Mouse (Mus musculus) CD4-positive, CD25-positive, alpha-beta regulatory T cell, adult 2 months (primary cell): ENCODE results near the gene Dcaf1.

Experiments used
- DNase-seq: peaks from one replicate; pipeline ENCODE4 v3.0.0-alpha.2; 2012; ENCODE audit warnings: low read depth, low spot score

The Dcaf1 gene

GRCm38 (mm10) chr9:106821618-106822380, at the start of gene Dcaf1:
TSS of gene Dcaf1 (plus strand) at chr9:106821874.
- DNase-seq = peak; percentile 99

DNA sequence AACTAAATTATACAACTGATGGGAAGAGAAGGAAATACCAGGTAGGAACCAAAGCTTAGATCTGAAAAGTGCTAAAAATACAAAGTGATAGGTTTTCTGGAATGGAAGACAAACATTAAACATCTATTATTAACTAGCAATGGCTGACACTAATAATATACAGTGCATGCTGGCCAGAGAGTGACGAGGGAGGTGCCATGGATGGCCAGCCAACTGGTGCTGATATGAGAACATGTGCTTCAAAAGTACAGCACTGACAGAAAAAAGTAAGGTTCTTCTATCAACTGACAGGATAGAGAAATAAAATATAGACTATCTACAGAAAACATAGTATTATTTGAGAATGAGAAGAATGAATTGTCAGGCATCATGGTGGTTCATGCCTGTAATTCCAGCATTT, 45.6 kb upstream of the Dcaf1 start:
- no peak for DNase-seq

- DNase-seq = no peak
Measured at GRCm38 (mm10) chr9:106777423-106777822, 44.3 kb upstream of the Dcaf1 start.

- DNase-seq = no peak
Measured at GRCm38 (mm10) chr9:106778319-106778718, 43.4 kb upstream of the Dcaf1 start.

DNA sequence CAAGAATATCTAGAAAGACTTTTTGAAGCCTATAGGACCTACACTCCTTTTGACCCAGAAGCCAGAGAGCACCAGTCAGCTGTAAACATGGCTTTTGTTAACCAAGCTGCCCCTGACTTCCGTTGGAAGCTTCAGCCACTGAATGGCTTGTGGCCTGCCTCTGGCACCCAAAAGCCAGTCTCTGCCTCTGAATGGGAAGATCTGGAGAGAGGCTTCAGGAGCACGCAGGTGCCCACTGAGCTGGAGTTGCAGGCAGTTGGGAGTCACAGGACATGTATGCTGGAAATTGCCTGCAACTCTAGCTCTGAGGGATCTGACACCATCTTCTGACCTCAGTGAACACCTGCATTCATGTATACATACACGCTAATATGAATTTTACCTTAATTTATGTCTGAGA, 41.6 kb upstream of the Dcaf1 start:
- no peak for DNase-seq

DNA sequence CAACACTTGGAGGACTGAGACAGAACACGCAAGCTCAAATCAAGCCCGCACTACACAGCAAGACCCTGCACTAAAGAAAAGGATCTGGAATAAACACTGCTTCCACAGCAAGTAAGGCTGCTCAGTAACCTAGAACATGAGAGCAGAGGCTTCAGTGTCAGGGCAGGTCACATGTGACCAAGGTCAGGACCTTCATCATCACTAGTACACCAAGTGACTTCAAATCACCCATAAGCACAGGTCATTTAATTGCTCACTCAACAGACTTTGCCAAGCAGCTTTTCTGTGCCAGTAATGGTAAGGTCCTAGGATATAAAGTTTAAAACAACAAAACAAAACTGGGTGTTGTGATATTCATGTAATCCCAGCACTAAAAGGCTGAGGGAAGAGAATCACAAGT, 38.1 kb upstream of the Dcaf1 start:
- DNase-seq = no peak

DNA sequence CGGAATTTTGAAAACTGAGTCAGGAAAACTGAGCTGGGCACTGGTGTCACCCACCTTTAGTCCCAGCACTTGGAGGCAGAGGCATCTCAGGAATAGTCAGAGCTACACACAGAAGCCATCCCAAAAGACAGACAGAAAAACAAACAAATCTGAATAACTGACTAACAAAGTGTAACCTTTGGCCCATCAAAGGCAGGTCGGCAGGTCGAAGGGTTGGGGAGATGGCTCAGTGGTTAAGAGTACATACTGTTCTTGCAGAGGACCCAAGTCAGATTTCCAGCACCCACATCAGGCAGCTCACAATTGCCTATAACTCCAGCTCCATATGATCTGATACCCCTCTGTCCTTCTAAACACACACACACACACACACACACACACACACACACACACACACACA, 36.5 kb upstream of the Dcaf1 start:
- DNase-seq = no peak

DNA sequence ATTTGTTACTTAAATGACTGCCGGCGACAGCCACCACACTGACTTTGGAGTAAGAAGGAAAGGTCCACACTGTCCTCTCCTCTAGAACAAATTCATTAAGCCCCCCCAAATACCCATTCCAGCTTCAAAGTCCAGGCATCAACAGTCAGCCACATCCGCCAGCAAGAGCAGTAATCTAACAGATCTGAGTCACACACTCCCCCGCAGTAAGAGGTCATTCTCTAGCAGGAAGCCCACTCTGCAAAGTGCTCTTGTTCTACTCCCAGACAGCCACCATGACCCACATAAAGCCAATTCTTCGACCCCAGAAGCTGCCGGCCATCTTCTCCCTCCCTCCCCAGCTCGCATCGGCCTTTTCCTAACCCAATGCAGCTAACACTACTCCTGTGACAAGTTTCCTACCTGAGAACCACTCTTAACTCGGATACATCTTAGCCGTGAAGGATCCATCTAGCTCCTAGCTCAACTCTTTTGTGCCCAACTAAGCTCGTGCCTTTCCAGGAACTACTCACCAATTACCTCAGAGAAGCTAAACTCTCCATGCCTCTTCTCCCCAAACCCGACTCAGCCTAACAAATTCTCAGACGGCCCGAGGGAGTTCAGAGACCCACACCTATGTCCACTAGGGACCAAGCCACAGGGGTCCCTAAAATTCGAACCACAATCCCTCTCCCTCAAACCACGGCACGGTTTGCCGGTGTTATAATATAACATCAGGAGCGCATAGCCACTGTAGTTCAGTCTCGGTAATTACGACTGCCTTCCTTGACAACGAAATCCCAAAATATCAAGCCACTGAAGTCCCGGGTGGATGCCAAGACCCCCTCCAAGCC, 33.5 kb upstream of the Dcaf1 start:
- DNase-seq = peak; percentile 30

DNA sequence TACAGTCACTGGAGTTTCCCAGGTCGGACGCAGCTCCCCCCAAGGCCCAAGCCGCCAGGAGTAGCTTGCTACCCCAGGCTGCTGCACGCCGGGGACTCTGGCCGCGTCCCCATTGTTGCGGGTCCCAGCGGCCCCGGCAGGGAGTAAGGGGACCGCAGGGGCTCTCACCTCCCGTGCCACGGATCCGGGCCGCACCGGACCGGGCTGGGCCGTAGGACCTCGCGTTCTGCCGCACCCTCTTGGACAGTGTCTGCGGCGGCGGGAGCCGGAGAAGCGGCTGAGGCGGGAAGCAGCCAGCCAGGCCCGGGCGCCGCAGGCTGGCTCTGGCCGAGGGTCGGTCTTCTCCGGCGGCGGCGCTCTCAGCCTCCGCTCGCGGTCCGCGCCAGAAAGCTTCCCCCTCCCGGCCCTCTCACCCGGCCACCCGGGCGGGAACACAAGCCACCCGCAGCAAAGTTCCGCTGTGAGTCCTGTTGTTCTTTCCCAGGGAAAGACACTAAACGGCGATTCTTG, 32.8 kb upstream of the Dcaf1 start, which contains the start of gene Rad54l2:
TSS of gene Rad54l2 (minus strand) at position 383 of the 510 bp plus-strand sequence.
- peak; percentile 87 for DNase-seq

DNA sequence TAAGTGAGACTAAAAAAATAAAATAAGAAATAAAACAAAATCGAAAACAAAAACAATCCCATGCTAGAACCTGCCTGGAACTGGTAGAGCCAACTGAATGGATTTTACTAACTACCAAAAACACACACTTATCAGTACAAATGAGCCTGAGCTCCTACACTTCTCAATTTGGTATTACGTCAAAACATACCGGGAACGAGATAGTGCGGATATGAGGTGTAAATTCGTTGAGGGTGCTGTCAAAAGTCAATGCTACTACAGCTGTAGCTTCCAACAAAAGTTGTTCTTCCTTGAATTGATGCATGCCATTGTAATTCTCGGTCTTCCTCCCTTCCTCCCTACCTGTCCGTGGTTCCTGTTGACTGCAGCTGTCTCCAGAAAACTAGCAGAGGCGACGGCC, 32.3 kb upstream of the Dcaf1 start:
- DNase-seq = no peak

GRCm38 (mm10) chr9:106790831-106791230, 30.8 kb upstream of the Dcaf1 start:
- no peak for DNase-seq

DNA sequence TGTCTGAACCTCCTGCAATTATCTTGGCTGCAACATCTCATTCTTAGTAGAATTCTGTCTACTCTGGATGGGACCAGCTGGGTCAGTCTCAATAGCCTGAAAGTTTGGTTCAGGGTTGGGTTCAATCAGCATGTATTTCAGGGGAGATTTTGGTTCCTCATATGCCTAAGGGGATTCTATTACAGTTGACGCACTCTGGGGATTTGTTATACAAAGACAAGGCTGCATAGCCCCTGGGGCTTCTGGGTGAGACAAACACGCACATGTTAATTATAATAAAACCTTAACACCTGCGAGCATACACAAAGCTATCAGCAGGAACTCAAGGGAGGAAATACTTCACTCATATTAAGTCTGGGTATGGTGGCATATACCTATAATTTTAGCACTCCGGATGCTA, 15.2 kb upstream of the Dcaf1 start:
- DNase-seq = no peak

GRCm38 (mm10) chr9:106818191-106818590, 3.5 kb upstream of the Dcaf1 start:
- no peak for DNase-seq

- peak; percentile 42 for DNase-seq
Measured at GRCm38 (mm10) chr9:106819201-106819600, 2.5 kb upstream of the Dcaf1 start.

DNA sequence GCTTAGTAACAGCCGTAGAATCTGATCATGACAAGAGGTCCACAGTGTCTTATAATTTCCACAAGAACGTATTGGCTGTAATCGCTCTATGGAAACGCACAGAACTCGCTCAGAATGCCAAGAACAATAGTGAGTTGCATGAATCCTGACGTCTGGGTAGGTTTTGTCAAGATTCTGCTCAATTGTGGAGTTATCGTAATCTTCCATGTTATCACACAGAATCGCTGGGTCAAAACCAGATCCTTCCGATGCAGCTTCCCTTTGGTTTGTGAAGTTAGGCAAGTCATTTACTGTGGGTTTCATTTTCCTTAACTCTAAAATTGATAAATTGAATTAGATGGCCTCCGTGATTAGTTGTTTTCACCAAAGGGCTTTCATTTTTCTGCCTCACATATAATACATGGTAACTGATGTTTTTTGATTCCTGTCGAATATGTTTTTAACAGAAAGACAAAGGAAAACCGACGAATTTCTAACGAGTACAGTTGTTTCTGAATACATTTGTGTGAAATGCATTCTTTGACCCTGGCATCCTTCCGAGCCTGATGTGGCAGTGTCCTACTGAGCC, 540 bp upstream of the Dcaf1 start:
- DNase-seq = peak; percentile 25

- DNase-seq = peak; percentile 94
Measured at GRCm38 (mm10) chr9:106822381-106823104, 869 bp downstream of the Dcaf1 start.

GRCm38 (mm10) chr9:106840569-106840968, 18.9 kb downstream of the Dcaf1 start:
- DNase-seq = peak; percentile 52

- DNase-seq = no peak
Measured at GRCm38 (mm10) chr9:106842800-106843199, 21.1 kb downstream of the Dcaf1 start.

GRCm38 (mm10) chr9:106856664-106857063, 35.0 kb downstream of the Dcaf1 start:
- no peak for DNase-seq

GRCm38 (mm10) chr9:106858036-106858435, 36.4 kb downstream of the Dcaf1 start:
- no peak for DNase-seq

DNA sequence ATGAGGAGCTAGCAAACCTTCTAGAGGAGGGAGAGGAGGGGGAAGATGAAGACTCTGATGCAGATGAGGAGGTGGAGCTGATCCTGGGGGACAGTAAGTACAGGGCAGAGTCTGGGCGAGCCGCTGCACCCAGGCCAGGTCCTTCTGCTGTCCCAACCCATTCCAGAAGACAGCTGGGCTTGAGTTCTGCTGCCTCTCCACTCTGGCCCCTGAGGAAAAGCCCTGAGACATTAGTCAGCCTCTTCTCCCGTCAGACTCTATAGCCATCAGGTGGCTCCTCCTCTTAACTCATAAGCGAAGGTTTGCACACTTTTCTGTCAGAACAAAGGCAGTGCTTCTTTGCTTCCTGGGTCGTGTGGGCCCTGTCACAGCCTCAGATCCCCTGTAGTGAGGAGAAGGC, 52.5 kb downstream of the Dcaf1 start:
- no peak for DNase-seq

- no peak for DNase-seq
Measured at GRCm38 (mm10) chr9:106876666-106877065, 55.0 kb downstream of the Dcaf1 start.
